Mouse (Mus musculus) intestine, embryonic 16.5 days (tissue): Measurements from ENCODE around the gene Golgb1. TPM values are rescaled to one million over a fixed set of nuclear protein-coding genes. Genes with fewer than 3 reads are reported as not detected.

Source experiments
- ATAC-seq: fragments of 200-750 bp; cut with Nextera tagmentation; 2 replicates; pipeline ENCODE4 v1.8.0; 2017; ENCODE audit warnings: moderate TSS enrichment, moderate library complexity
- H3K27ac ChIP-seq: fragments of 300-500 bp; sonication (generic); 2 replicates; pipeline ENCODE4 v1.5.1; 2014; ENCODE audit warnings: mild to moderate bottlenecking, low read length
- H3K27me3 ChIP-seq: fragments of 300-500 bp; sonication (generic); replicated peaks from 2 replicates; pipeline ENCODE4 v1.6.1; 2014; ENCODE audit warnings: low read length, control low read depth, mixed read lengths; ENCODE audit not compliant: control insufficient read depth, insufficient read depth
- H3K36me3 ChIP-seq: fragments of 300-500 bp; sonication (generic); 2 replicates; pipeline ENCODE4 v1.6.1; 2014; ENCODE audit warnings: low read length, control low read depth; ENCODE audit not compliant: control insufficient read depth, insufficient read depth
- H3K4me1 ChIP-seq: fragments of 300-500 bp; sonication (generic); 2 replicates; pipeline ENCODE4 v1.6.1; 2014; ENCODE audit warnings: low read length, control low read depth, mixed read lengths; ENCODE audit not compliant: control insufficient read depth, insufficient read depth
- H3K4me2 ChIP-seq: fragments of 300-500 bp; sonication (generic); 2 replicates; pipeline ENCODE4 v1.6.1; 2014; ENCODE audit warnings: low read depth, low read length, control low read depth
- H3K4me3 ChIP-seq: fragments of 300-500 bp; sonication (generic); 2 replicates; pipeline ENCODE4 v1.5.1; 2014; ENCODE audit warnings: mild to moderate bottlenecking, low read length
- H3K9ac ChIP-seq: fragments of 300-500 bp; sonication (generic); 2 replicates; pipeline ENCODE4 v1.6.1; 2014; ENCODE audit warnings: low read depth, low read length
- H3K9me3 ChIP-seq: fragments of 300-500 bp; sonication (generic); 2 replicates; pipeline ENCODE4 v1.6.1; 2016; ENCODE audit warnings: low read length, control low read depth; ENCODE audit not compliant: control insufficient read depth
- WGBS: fragments of 180-500 bp; shearing (Covaris S2); extraction: QIAGEN DNeasy Blood & Tissue Kit; methylation state at CpG from one replicate; pipeline ENCODE4 v1.1.7; 2014; 5-methylcytosine and 5-hydroxymethylcytosine counted together
- polyA plus RNA-seq: library from polyadenylated mRNA; unstranded; fragments of >200 nt; fragmentation: Nextera tagmentation; extraction: Ambion mirVana; gene quantifications from 2 replicates; pipeline ENCODE4 v1.2.1, GENCODE M21; 2015

The Golgb1 gene
- polyA plus RNA-seq, 1 experiment from 2014 or later = 91.0 TPM

DNA sequence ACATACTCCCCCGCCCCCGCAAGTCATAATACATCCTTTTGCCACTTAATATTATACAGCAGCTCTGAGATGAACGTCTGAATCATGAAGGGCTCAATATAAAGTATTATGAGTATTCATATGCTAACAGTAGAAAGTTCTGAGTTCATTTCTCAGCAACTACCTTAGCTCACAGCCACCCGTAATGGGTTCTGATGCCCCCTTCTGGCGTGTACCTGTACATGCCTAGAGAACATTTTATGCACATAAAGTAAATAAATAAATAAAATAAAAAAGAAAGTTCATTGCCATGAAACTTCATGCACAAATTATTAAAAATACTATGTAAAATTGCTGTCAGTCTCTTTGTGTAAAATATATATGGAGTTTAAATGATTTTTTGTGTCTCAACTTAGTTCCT, 2.4 kb downstream of the Golgb1 start:
- no peak overlapping the region for H3K27ac ChIP-seq
- no peak overlapping the region for H3K4me2 ChIP-seq
- peaks cover 16% of the 10 kb centered on the region for H3K4me1 ChIP-seq
- no peak overlapping the region for H3K4me3 ChIP-seq
- ATAC-seq = no peak
- 74% methylated on average over 5 of the region's 5 CpGs for WGBS
- H3K9me3 ChIP-seq = no peaks in the 10 kb centered on the region
- H3K27me3 ChIP-seq = no peaks in the 10 kb centered on the region
- no peaks in the 10 kb centered on the region for H3K36me3 ChIP-seq
- no peak overlapping the region for H3K9ac ChIP-seq

DNA sequence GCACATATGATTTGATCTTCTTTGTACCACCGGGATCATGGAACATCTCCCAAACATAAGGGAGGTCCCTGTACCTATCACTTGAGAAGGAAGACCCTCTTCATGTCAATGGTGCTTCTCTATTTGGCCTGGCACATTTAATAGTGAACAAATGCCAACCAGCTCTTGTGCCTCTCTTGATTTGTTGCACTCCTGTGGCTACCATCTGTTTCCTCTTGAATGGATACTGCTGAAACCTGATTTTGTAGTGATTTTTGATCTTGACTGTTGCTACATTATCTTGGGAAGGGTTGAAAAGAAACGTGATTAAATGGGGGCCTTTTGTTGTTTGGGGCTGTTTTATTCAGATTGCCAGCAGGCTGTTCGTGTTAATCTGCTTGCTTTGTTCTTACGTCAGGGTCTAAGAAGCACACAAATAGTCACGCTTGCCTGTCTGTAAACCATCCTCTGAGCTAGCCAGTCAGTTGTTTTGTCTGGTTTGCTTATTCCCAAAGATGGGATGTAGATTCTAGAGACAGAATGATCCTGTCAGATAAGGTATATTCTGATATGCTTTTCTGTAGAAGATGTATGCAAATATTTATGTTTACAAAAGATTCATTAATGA, 7.9 kb downstream of the Golgb1 start:
- no peak overlapping the region for H3K4me2 ChIP-seq
- H3K36me3 ChIP-seq = no peaks in the 10 kb centered on the region
- H3K4me1 ChIP-seq = peaks cover 11% of the 10 kb centered on the region
- H3K4me3 ChIP-seq = no peak overlapping the region
- no peaks in the 10 kb centered on the region for H3K9me3 ChIP-seq
- no peak for ATAC-seq
- H3K9ac ChIP-seq = no peak overlapping the region
- no peak overlapping the region for H3K27ac ChIP-seq
- no peaks in the 10 kb centered on the region for H3K27me3 ChIP-seq
- 75% methylated on average over 5 of the region's 5 CpGs for WGBS

DNA sequence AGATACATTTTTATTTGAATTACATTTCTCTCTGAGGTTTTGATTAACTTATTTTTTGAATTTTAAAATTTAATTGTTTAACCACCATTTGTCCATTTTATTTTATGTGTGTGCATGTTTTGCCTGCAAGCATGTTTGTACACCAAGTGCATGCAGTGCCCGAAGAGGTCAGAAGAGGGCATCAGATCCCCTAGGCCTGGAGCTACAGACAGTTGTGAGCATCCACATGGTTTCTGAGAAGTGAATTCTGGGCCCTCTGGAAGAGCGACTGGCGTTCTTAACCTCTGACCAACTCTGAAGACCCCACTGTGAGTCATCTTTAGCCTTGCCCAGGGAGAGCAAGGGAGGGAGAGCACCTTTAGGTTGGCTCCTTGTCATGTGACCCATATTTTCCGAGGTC, 9.9 kb downstream of the Golgb1 start:
- no peaks in the 10 kb centered on the region for H3K9me3 ChIP-seq
- H3K27ac ChIP-seq = no peak overlapping the region
- H3K4me3 ChIP-seq = no peak overlapping the region
- no peaks in the 10 kb centered on the region for H3K27me3 ChIP-seq
- H3K4me1 ChIP-seq = no peaks in the 10 kb centered on the region
- no peak overlapping the region for H3K9ac ChIP-seq
- ATAC-seq = no peak
- H3K4me2 ChIP-seq = no peak overlapping the region
- H3K36me3 ChIP-seq = no peaks in the 10 kb centered on the region
- WGBS = 89% methylated on average over 4 of the region's 4 CpGs

DNA sequence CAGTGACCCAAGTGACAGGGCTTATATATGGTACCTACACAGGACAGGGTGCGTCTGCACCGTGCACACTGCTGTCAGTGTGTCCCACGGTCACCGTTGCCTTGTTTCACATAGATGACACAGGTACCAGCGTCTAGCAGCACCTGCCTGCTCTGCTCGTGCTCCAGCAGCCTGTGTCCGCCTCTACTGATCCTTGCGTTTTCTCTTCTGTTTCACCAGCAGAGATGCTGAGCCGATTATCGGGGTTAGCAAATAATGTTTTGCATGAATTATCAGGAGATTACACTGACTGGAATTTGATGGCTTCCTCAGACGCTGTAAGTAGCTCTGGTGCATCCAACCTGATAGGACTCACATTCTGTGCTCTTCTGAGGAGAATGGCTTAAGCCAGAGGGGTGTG, 11.0 kb downstream of the Golgb1 start:
- H3K36me3 ChIP-seq = no peaks in the 10 kb centered on the region
- ATAC-seq = no peak

DNA sequence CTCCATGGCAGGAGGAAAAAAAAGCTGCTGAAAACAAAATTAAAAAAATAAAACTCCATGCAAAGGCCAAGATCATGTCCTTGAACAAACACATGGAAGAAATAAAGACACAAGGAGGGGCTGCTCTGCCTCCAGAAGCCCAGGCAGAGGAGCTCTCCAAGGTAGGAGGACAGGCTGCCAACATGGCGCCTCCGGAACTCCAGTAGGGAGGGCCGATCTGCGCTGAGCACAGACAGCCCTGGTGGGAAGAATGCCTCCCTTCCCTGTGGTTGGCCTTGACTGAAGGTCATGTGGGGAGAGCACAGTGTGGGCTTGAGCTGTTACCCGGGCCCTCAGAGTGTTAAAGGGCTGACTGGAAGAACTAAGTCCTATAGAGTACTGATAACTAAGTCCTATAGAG, 12.6 kb downstream of the Golgb1 start:
- Histone ChIP-seq H3K9ac (no peak overlapping the region), H3K4me3 (no peak overlapping the region), H3K36me3 (no peaks in the 10 kb centered on the region), H3K4me2 (no peak overlapping the region), H3K4me1 (no peaks in the 10 kb centered on the region), H3K9me3 (no peaks in the 10 kb centered on the region), H3K27ac (no peak overlapping the region), H3K27me3 (no peaks in the 10 kb centered on the region)
- ATAC-seq = no peak
- 90% methylated on average over 5 of the region's 5 CpGs for whole genome bisulfite sequencing

More for the DNA sequence above, 11.0 kb downstream of the Golgb1 start:
- Histone ChIP-seq H3K27ac (no peak overlapping the region), H3K4me3 (no peak overlapping the region), H3K9me3 (no peaks in the 10 kb centered on the region), H3K9ac (no peak overlapping the region), H3K27me3 (no peaks in the 10 kb centered on the region), H3K4me1 (no peaks in the 10 kb centered on the region), H3K4me2 (no peak overlapping the region)
- WGBS = 94% methylated on average over 11 of the region's 11 CpGs

DNA sequence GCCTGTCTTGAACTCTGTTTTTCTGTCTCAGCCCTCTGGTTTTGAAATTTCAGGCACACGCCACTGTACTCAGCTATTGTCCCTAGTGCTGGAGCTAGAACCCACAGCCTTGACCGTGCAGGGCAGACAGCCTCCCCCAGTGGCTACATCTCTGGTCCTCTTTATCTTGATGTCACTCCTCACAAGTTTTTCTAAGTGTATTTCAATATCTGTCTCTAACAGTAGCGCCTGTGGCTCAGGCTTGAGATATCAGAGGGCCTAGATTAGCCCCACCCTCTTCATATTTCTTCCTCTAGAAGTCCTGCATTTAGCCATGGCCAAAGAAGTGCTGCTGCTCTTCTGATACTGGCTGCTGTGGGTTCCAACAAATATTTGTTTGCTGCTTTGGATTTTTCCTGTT, 15.6 kb downstream of the Golgb1 start:
- Histone ChIP-seq H3K27me3 (no peaks in the 10 kb centered on the region), H3K36me3 (no peaks in the 10 kb centered on the region), H3K9ac (no peak overlapping the region), H3K4me3 (no peak overlapping the region), H3K27ac (no peak overlapping the region), H3K4me2 (no peak overlapping the region), H3K4me1 (no peaks in the 10 kb centered on the region), H3K9me3 (no peaks in the 10 kb centered on the region)
- peak; percentile 78 for ATAC-seq
- WGBS = 93% methylated on average over 3 of the region's 3 CpGs

DNA sequence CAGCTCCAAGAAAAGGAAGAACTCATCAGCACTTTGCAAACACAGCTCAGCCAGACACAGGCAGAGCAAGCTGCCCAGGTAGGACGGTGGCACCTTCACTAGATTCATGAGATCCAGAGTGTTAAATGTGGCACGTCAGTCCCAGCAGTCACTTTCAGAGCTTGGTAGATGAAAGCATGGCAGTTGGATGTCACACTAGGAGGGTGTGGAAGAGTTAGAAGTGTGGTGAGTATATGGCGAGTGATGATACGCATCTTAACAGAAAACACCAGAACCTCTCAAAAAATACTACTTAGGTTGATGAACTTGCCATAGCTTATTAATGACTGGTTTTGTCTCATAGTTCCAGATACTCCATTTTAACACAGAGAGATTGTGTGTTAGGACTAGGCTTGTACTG, 16.5 kb downstream of the Golgb1 start:
- no peak for ATAC-seq
- no peak overlapping the region for H3K4me2 ChIP-seq
- WGBS = 91% methylated on average over 4 of the region's 4 CpGs
- H3K27me3 ChIP-seq = no peaks in the 10 kb centered on the region
- H3K36me3 ChIP-seq = no peaks in the 10 kb centered on the region
- H3K9ac ChIP-seq = no peak overlapping the region
- H3K4me3 ChIP-seq = no peak overlapping the region
- no peaks in the 10 kb centered on the region for H3K4me1 ChIP-seq
- no peaks in the 10 kb centered on the region for H3K9me3 ChIP-seq
- H3K27ac ChIP-seq = no peak overlapping the region

DNA sequence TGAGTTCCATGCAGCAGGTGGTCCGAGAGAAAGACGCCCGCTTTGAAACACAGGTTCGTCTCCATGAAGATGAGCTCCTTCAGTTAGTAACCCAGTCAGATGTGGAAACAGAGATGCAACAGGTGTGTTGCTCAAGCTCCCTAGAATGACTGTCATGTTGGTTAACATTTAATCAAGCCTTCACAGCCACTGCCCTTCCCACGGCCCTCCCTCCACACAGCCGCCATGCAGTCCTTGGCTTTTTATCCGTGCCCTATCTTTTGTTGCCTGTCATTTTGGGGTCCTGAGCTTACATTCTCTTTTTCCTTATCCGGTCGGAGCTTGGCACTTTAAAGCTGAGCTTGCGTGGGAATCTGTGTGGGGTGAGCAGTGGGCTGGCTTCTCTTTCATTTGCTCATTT, 18.4 kb downstream of the Golgb1 start:
- Histone ChIP-seq H3K36me3 (0 out of 2 replicates have a peak, but pooled peaks cover 3% of the 10 kb centered on the region), H3K9ac (no peak overlapping the region), H3K4me1 (no peaks in the 10 kb centered on the region), H3K27me3 (no peaks in the 10 kb centered on the region), H3K4me3 (no peak overlapping the region), H3K4me2 (no peak overlapping the region), H3K9me3 (no peaks in the 10 kb centered on the region), H3K27ac (no peak overlapping the region)
- ATAC-seq = no peak
- 85% methylated on average over 10 of the region's 10 CpGs for WGBS

DNA sequence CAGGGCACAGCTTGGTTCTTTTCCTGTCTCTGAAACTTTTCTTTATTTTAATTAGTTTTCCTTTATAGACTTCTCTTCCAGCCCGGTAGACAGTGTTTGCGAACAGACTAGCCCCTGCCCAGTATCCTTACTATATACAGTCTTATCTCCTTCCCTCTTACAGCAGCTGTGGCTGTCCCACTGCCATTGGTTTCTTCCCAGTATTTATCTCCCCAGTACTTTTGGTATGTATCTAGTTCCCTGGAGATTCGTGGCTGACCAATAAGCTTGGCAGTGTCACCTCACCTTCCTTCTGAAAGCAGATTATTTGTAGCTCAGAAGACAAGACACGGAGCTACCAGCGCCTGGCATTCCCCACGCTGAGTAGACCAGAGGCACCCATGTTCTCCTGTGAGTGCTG, 21.8 kb downstream of the Golgb1 start:
- Histone ChIP-seq H3K4me1 (no peaks in the 10 kb centered on the region), H3K27me3 (no peaks in the 10 kb centered on the region), H3K9ac (no peak overlapping the region), H3K4me3 (no peak overlapping the region), H3K4me2 (no peak overlapping the region), H3K36me3 (peaks cover 9% of the 10 kb centered on the region; the same call in 1 of the 2 replicates), H3K9me3 (no peaks in the 10 kb centered on the region), H3K27ac (no peak overlapping the region)
- no peak for ATAC-seq
- 92% methylated on average over 6 of the region's 6 CpGs for WGBS

DNA sequence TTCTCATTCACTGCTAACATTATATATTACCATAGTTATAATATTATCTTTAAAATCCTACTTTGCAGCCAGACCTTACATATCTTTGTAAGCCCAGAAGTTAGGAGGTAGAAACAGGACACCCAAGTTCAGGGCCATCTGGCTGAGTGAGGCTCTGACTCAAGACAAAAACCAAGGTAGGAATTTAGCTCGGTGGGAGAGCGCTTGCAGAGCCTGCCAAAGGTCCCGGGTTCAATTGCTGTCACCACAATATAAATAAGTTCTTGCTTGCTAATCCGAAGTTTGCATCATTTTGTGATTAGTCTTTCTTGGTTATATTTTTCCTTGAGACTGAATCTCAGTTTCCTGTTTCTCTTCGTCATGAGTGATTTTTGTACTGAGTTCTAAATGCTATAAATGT, 28.2 kb downstream of the Golgb1 start:
- no peak overlapping the region for H3K27ac ChIP-seq
- ATAC-seq = no peak
- WGBS = 90% methylated on average over 5 of the region's 5 CpGs
- H3K36me3 ChIP-seq = peaks cover 5% of the 10 kb centered on the region; the same call in 1 of the 2 replicates
- no peaks in the 10 kb centered on the region for H3K27me3 ChIP-seq
- H3K9me3 ChIP-seq = no peaks in the 10 kb centered on the region
- no peaks in the 10 kb centered on the region for H3K4me1 ChIP-seq
- H3K9ac ChIP-seq = no peak overlapping the region
- no peak overlapping the region for H3K4me3 ChIP-seq
- no peak overlapping the region for H3K4me2 ChIP-seq
